Mouse (Mus musculus) erythroblast, embryonic 14.5 days (primary cell): ENCODE measurements around the gene Acsm2.

Source experiments
- GATA1 ChIP-seq: IDR thresholded peaks from 2 replicates; pipeline ENCODE4 v1.6.1; 2012; ENCODE audit warnings: low read length, inconsistent platforms, mixed read lengths
- TAL1 ChIP-seq: IDR thresholded peaks from 3 replicates; pipeline ENCODE4 v1.6.1; 2012; ENCODE audit warnings: low read length, inconsistent platforms, mixed read lengths

DNA sequence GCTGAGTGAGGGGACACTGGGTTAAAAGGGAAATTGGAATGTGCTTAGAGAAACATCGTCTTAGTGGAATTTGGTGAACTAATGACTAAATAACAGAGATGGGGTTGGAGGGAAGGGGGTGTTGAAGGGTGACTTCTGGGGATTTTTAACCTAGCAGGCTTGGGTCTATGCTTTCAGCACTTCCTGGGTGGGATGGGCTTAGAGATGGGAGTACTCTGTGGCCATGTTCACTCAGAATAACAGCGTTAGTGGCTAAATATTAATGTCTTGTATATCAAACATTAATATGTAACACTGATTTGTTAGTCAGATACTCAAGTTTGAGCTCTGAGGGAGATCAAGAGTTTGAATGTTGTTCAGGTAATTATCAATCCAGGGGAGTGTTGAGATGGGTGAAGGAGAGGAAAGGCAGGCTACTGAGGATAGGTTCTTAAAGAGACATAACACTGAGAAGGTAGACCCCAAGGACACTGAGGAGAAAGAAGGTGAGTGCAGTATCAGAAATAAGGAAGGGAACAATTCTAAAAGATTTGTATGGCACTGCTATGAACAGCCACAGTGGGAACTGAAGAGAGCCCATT, 50.9 kb downstream of the Acsm2 start:
- no peak for TF ChIP-seq GATA1
- no peak for TF ChIP-seq TAL1
